Mouse (Mus musculus): ENCODE results near the gene Olfr430.

- no peak for TF ChIP-seq CTCF (IDR thresholded peaks at IDR 0.05; ENCODE audit: low read depth)
- no peak for TF ChIP-seq EP300 (IDR thresholded peaks at IDR 0.05; ENCODE audit: low read depth)
Observed at GRCm38 (mm10) chr1:174050532-174050931, 15.9 kb upstream of the Olfr430 start.

Data from liver, embryonic 14.5 days (tissue).